Mouse (Mus musculus) intestine, postnatal 0 days (tissue): ENCODE data around the gene Tdrd7. TPM values are rescaled to one million over a fixed set of nuclear protein-coding genes. Genes with fewer than 3 reads are reported as not detected.

Experiments
- ATAC-seq: fragments of 200-750 bp; cut with Nextera tagmentation; 2 replicates; pipeline ENCODE4 v1.8.0; 2017; ENCODE audit warnings: mild to moderate bottlenecking, moderate TSS enrichment, moderate library complexity
- H3K27ac ChIP-seq: fragments of 300-500 bp; sonication (generic); 2 replicates; pipeline ENCODE4 v1.5.1; 2014; ENCODE audit warnings: mild to moderate bottlenecking, low read depth, low read length, moderate library complexity
- H3K27me3 ChIP-seq: fragments of 300-500 bp; sonication (generic); replicated peaks from 2 replicates; pipeline ENCODE4 v1.6.1; 2014; ENCODE audit warnings: low read length, mixed read lengths; ENCODE audit not compliant: control insufficient read depth, insufficient read depth
- H3K36me3 ChIP-seq: fragments of 300-500 bp; sonication (generic); 2 replicates; pipeline ENCODE4 v1.6.1; 2014; ENCODE audit warnings: mild to moderate bottlenecking, moderate library complexity; ENCODE audit not compliant: control insufficient read depth, insufficient read depth
- H3K4me1 ChIP-seq: fragments of 300-500 bp; sonication (generic); replicated peaks from 2 replicates; pipeline ENCODE4 v1.6.1; 2014; ENCODE audit warnings: antibody characterized with exemption, low read length, mixed read lengths; ENCODE audit not compliant: control insufficient read depth, insufficient read depth
- H3K4me2 ChIP-seq: fragments of 300-500 bp; sonication (generic); replicated peaks from 2 replicates; pipeline ENCODE4 v1.6.1; 2014; ENCODE audit warnings: low read depth, mild to moderate bottlenecking, moderate library complexity
- H3K4me3 ChIP-seq: fragments of 300-500 bp; sonication (generic); 2 replicates; pipeline ENCODE4 v1.5.1; 2014; ENCODE audit warnings: low read depth, low read length
- H3K9ac ChIP-seq: fragments of 300-500 bp; sonication (generic); 2 replicates; pipeline ENCODE4 v1.6.1; 2014; ENCODE audit warnings: mild to moderate bottlenecking, low read depth, low read length
- H3K9me3 ChIP-seq: fragments of 300-500 bp; sonication (generic); 2 replicates; pipeline ENCODE4 v1.6.1; 2016; ENCODE audit warnings: mixed run types; ENCODE audit not compliant: control insufficient read depth
- CTCF ChIP-seq: sonication (generic); IDR thresholded peaks from 2 replicates; pipeline ENCODE4 v1.5.1; 2016; ENCODE audit warnings: low read depth, mild to moderate bottlenecking, control low read depth, antibody characterized with exemption, moderate library complexity
- WGBS: fragments of 180-500 bp; shearing (Covaris S2); extraction: QIAGEN DNeasy Blood & Tissue Kit; methylation state at CpG from one replicate; pipeline ENCODE4 v1.1.7; 2014; 5-methylcytosine and 5-hydroxymethylcytosine counted together
- polyA plus RNA-seq: library from polyadenylated mRNA; unstranded; fragments of >200 nt; fragmentation: Nextera tagmentation; extraction: Ambion mirVana; gene quantifications from 2 replicates; pipeline ENCODE4 v1.2.1, GENCODE M21; 2015

Gene Tdrd7
- polyA plus RNA-seq: 43.3 and 47.8 TPM in 2 replicates

- Histone ChIP-seq H3K4me3 (no peak within 1 kb of the TSS), H3K9me3 (no peaks in the 10 kb centered on the region), H3K27ac (peak within 1 kb of the TSS; percentile 94), H3K4me1 (0 out of 2 replicates have a peak, but pooled peaks cover 3% of the 10 kb centered on the region), H3K27me3 (no peaks in the 10 kb centered on the region), H3K36me3 (no peaks in the 10 kb centered on the region), H3K4me2 (peak within 1 kb of the TSS; percentile 39), H3K9ac (no peak within 1 kb of the TSS)
- WGBS: 39% methylated on average over 10 of the region's 10 CpGs
- TF ChIP-seq CTCF: no peak
- ATAC-seq: peak; percentile 1; the same call in 1 of the 2 replicates
Measured at GRCm38 (mm10) chr4:45964771-45965439, at the start of gene Tdrd7. TSS of gene Tdrd7 (plus strand) at chr4:45965334.

GRCm38 (mm10) chr4:45917091-45917490 is 48.0 kb upstream of the Tdrd7 start:
- Histone ChIP-seq H3K4me1 (no peaks in the 10 kb centered on the region), H3K36me3 (no peaks in the 10 kb centered on the region), H3K9ac (no peak overlapping the region), H3K27me3 (no peaks in the 10 kb centered on the region), H3K4me2 (no peak overlapping the region), H3K4me3 (no peak overlapping the region), H3K9me3 (no peaks in the 10 kb centered on the region), H3K27ac (no peak overlapping the region)
- no peak for ATAC-seq
- no peak for TF ChIP-seq CTCF
- 72% methylated on average over 7 of the region's 7 CpGs for WGBS

GRCm38 (mm10) chr4:45921663-45922435 is 43.3 kb upstream of the Tdrd7 start:
- Histone ChIP-seq H3K4me2 (no peak overlapping the region), H3K9me3 (no peaks in the 10 kb centered on the region), H3K4me1 (no peaks in the 10 kb centered on the region), H3K4me3 (no peak overlapping the region), H3K27ac (no peak overlapping the region), H3K36me3 (no peaks in the 10 kb centered on the region), H3K27me3 (no peaks in the 10 kb centered on the region), H3K9ac (no peak overlapping the region)
- 70% methylated on average over 10 of the region's 10 CpGs for whole genome bisulfite sequencing
- ATAC-seq: no peak
- TF ChIP-seq CTCF: no peak

GRCm38 (mm10) chr4:45924011-45924410 is 41.1 kb upstream of the Tdrd7 start:
- H3K36me3 ChIP-seq: no peaks in the 10 kb centered on the region
- H3K4me2 ChIP-seq: no peak overlapping the region
- 92% methylated on average over 4 of the region's 4 CpGs for WGBS
- H3K9ac ChIP-seq: no peak overlapping the region
- TF ChIP-seq CTCF: peak; percentile 50
- H3K27me3 ChIP-seq: no peaks in the 10 kb centered on the region
- H3K27ac ChIP-seq: no peak overlapping the region
- ATAC-seq: no peak
- no peaks in the 10 kb centered on the region for H3K9me3 ChIP-seq
- no peak overlapping the region for H3K4me3 ChIP-seq
- H3K4me1 ChIP-seq: no peaks in the 10 kb centered on the region

- TF ChIP-seq CTCF: no peak
- Histone ChIP-seq H3K9ac (no peak overlapping the region), H3K27me3 (no peaks in the 10 kb centered on the region), H3K36me3 (no peaks in the 10 kb centered on the region), H3K9me3 (no peaks in the 10 kb centered on the region), H3K4me3 (no peak overlapping the region), H3K27ac (no peak overlapping the region), H3K4me2 (no peak overlapping the region), H3K4me1 (no peaks in the 10 kb centered on the region)
- WGBS: 81% methylated on average over 4 of the region's 4 CpGs
- ATAC-seq: no peak
Measured at GRCm38 (mm10) chr4:45928561-45928960, 36.6 kb upstream of the Tdrd7 start.

GRCm38 (mm10) chr4:45941628-45942044 is 23.5 kb upstream of the Tdrd7 start:
- Histone ChIP-seq H3K9ac (no peak overlapping the region), H3K4me3 (no peak overlapping the region), H3K4me1 (no peaks in the 10 kb centered on the region), H3K27me3 (no peaks in the 10 kb centered on the region), H3K27ac (no peak overlapping the region), H3K4me2 (peak overlapping the region; percentile 33), H3K36me3 (no peaks in the 10 kb centered on the region), H3K9me3 (no peaks in the 10 kb centered on the region)
- 20% methylated on average over 13 of the region's 13 CpGs for WGBS
- ATAC-seq: no peak
- TF ChIP-seq CTCF: peak; percentile 87
